Mouse (Mus musculus): Measurements from ENCODE around the gene Fggy.

Fggy gene

GRCm38 (mm10) chr4:95557333-95557956, at the start of gene Fggy:
Gene Fggy (plus strand): TSS chr4:95557507.
- peak; percentile 87 for DNase-seq (ENCODE audit: low read depth, low spot score)

DNA sequence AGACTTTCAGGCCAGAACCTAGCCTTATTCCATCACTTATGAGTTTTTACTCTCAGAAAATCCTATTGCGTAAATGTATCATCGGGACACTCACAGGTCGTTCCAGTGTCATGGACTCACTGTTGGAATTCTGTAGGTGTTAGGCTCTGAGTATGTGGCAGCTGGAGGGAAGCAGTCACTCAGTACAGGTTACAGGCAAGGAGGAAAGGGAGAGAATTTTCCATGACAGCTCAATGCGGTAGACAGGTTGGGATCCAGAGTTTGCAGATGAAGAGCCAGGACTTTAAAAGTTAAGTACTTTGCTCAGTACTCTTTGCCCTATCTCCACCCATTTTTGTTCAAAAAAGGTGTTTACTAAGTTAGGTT, 49.4 kb upstream of the Fggy start:
- DNase-seq (ENCODE audit: low read depth, low spot score), result no peak

DNA sequence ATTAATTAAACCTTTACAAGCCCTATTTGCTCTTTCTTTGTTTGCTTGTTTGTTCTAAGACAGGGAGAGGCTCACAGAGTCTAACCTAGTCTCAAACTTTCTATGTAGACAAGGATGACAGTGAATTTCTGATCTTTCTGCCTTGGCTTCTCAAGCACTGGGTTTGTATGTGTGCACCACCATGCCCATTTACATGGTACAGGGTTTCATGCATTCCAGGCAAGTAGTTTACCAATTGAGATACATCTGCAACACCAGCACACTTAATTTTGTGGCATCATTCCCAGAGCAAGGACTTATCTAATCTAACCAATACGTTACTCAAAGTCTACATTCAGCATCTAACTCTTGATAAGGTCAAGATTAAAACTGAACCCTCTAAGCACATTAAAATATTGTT, 38.9 kb upstream of the Fggy start:
- DNase-seq (ENCODE audit: low read depth, low spot score), result no peak

GRCm38 (mm10) chr4:95519975-95520642, 37.2 kb upstream of the Fggy start:
- DNase-seq (ENCODE audit: low read depth, low spot score), result no peak

GRCm38 (mm10) chr4:95520643-95521032, 36.7 kb upstream of the Fggy start:
- no peak for DNase-seq (ENCODE audit: low read depth, low spot score)

- no peak for DNase-seq (ENCODE audit: low read depth, low spot score)
These were observed 30.7 kb upstream of the Fggy start for GRCm38 (mm10) chr4:95526588-95526987.

DNA sequence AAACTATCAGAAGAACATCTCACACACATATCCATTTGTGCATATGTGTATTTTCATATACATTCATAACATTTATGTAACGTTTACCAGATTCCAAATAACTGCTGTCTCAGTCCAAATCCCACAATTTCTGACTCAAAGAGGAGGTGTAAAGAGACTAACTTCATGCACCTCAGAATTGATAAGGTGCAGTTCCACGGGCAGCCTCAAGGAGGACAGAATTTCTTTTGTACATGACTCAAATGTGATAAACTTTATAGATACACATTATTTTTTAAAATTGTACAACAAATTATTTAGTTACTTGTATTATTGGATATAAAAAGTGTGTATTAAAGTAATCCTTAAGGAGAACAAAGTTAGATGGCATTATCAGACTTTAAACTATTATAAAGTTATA, 26.6 kb upstream of the Fggy start:
- DNase-seq (ENCODE audit: low read depth, low spot score), result no peak

DNA sequence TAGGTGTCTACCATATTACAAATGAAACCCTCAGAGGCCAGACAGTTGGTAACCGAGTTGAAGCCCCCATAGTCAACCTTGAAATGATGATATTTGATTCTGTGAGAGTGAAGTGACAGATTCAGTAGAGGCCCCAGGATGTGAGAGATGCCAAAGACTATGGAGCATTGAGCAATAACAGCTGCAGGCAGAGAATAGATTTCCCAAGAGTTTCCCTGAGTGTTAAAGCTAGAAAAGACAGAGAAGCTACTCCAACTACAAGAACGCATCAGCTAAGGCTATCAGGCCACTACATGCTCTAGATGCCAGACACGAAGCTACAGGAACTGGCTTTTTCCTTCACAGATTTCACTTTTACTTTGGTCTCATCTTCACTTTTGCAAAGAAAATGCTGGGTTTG, 23.4 kb upstream of the Fggy start:
- DNase-seq (ENCODE audit: low read depth, low spot score), result no peak

- DNase-seq (ENCODE audit: low read depth, low spot score), result no peak
These were observed 15.8 kb upstream of the Fggy start for GRCm38 (mm10) chr4:95541382-95542038.

DNA sequence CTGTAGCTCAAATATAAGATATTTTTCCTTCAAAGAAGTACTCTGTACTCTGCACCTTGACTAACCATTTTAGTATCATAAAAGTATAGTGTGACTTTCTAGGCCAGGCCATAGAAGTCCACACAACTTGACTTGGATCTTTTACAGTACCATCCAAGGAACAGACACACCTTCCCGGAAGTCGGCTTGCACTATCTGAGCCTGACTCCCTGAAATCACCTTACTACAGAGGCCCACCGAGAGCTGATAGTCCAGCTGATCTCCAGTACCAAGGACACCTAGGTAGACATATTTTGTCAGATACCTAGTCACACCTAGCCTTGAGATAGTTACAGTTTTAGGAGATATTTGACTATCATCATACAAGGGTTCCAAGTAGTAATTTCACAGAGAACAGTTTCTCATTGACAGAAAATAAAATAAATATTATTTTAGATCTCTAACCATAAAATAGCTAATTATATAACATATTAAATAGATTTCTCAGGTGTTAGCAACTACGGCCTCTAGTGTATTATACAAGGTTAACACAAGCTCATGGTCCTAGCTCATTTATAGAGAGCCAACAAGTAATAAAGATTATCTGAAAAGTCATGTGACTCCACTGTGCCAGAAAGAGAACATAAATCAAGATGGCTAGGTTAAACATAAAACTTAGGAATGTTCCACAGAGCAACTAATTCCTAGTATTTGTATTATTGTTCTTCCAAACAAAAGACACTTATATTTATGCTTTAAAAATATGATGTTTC, 15.1 kb upstream of the Fggy start:
- DNase-seq (ENCODE audit: low read depth, low spot score), result no peak

DNA sequence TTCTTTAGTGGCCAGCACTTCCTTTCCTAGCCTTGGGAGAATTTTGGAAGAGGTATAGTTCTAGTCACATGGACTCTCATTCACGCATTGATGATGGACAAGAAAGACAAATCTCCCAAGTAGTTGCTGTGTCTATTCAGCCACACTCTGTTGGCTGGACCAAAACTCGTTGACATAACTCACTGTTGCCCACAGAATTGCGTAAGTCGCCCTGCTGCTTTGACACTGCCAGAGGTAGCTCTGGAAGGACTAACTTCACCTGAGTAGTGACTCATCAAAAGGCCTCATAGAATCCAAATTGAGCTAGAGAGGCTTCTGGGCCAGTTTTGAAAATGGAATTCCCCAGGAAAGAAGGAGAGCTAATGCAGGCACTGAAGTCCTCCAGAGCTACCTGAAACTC, 13.8 kb upstream of the Fggy start:
- no peak for DNase-seq (ENCODE audit: low read depth, low spot score)

- no peak for DNase-seq (ENCODE audit: low read depth, low spot score)
These were observed 509 bp upstream of the Fggy start for GRCm38 (mm10) chr4:95556663-95557332.

DNA sequence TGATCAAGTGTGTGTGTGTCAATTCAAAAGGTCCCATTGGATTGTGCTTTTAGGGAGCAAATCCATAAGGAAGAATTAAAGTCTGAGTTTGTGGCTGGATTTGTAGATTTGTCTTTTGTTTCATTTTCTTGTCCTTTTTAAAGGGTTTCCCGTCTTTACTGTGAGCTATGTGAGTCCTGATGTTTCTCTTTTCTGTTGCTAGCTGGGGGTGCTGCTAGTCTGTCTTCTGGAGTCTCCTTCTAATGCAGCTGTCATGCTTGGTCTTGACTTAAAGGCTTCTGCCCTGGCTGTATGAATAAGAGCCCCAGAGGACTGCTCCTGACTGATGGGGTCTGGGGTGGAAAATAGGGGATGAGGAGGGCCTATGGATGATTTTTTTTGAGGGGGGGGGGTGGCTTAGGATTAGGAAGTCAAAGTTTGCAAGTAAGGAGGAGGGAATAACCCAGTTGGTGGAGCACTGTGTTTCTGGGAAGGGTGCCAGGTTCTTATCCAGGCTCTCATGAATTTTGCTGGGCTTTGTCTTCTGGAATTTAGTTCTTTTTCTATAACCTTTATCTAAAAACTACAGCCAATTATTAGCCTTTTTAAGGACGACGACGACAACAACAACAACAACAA, 1.1 kb downstream of the Fggy start:
- no peak for DNase-seq (ENCODE audit: low read depth, low spot score)

- no peak for DNase-seq (ENCODE audit: low read depth, low spot score)
These were observed 14.3 kb downstream of the Fggy start for GRCm38 (mm10) chr4:95571621-95572020.

GRCm38 (mm10) chr4:95573704-95574103, 16.4 kb downstream of the Fggy start:
- no peak for DNase-seq (ENCODE audit: low read depth, low spot score)

DNA sequence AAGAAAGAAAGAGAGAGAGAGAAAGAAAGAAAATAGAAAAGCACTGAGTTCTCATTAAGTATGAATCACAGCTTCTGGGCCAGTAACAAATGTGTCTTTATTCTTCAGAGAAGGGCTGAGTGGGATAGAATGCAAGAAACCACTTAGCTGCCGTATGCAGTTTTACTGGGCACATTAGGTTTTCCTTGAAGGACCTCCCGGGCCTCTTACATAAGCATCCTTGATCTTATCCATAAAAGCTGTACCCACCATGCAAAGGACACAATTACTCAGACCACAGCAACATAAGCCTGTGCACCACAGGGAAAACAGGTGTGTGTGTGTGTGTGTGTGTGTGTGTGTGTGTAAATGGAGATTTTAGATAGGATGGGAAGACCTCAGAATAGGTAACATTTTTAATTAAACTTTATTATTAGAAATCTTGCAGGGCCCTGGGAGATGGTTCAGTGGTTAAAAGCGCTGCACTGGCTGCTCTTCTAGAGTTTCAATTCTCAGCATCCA, 18.2 kb downstream of the Fggy start:
- no peak for DNase-seq (ENCODE audit: low read depth, low spot score)

DNA sequence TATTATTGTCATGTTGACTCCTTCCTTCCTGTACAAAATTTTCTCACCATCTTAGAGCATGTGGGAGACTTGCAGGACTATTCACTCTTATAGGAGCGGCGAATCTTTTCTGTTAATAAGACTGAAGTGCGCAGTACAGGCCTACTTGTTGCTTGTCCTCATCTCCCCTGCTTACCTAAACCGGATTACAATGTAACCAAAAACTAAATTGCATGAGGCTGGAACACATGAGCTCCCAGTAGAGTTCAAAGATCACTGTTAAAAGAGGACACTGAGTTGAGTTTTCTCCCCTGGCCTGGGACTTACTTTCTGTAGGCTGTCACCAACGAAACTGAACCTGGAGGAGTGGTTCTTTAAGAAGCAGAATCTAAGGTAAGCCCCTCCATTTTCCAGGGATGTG, 21.9 kb downstream of the Fggy start:
- no peak for DNase-seq (ENCODE audit: low read depth, low spot score)

- no peak for DNase-seq (ENCODE audit: low read depth, low spot score)
These were observed 26.9 kb downstream of the Fggy start for GRCm38 (mm10) chr4:95584107-95584762.

DNA sequence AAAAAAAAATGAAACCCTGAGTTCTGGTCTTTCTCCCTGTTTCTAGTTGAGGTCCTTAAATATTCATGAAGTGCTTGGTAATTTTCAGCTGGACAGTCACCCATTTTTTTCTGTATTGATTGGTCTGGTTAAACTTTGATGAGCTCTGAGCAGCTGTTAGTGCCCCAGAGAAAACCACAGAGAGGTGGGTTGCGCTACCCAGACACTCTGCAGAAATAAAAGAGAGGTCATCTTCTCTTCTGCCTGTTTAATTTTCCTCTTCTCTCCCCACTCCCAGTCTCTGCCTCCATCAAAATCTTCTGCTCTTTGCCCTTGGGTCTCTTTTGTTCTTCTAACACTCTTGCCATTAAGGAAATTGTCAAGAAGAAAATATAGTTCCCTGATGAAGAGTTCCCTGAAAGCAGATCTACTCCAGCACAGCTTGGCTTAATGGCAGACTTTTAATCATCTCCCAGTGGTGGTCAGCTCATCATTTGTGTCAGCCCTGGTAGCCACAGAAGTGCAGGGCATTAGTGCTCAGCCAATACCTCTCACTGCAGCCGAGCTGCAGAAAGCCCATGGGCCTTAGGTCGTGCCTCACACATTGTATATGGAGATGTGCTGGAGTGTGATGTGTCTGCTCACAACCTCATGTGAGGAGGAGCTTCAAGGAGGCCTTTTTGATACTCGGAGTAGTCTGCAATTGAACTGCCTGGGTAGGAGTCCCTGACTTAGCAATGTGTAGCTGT, 29.1 kb downstream of the Fggy start:
- DNase-seq (ENCODE audit: low read depth, low spot score), result no peak

DNA sequence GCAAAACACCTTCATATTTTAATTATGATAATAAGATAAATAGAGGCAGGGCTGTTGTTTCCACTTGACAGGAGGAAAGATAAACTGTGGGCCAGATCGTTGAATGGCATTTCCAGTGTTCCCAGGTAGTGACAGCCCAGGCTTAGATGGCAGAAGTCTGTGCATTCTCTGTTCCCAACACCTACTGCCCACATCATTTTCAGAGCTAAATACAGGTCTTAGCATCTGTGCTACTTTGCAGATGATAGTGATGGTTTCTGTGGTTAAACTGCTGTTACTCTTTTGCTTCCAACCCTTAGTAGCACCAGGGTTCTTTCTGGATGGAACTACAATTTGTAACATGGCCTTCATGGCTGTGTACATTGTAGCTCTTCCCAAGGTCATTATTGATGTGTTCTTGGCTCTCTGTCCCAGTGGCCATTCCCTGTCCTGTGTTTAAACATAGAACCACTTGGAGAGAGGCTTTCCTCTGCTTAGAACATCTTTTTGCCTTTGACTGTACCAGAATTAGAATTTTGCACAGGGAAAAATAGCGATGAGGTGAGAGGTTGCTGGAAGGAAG, 31.5 kb downstream of the Fggy start:
- no peak for DNase-seq (ENCODE audit: low read depth, low spot score)

All from retina, adult 2 months (tissue).